Mouse (Mus musculus) hindbrain, embryonic 11.5 days (tissue): ENCODE data around the gene Ambra1. TPM values are rescaled to one million over a fixed set of nuclear protein-coding genes. Genes with fewer than 3 reads are reported as not detected.
A peak's percentile ranks its signal among the peaks of the same experiment; 100 is the strongest.

Experiments used
- ATAC-seq: fragments of 200-750 bp; cut with Nextera tagmentation; 2 replicates; pipeline ENCODE4 v1.8.0; 2017; ENCODE audit warnings: mild to moderate bottlenecking, moderate TSS enrichment, moderate library complexity; ENCODE audit not compliant: low FRiP score
- DNase-seq: peaks from one replicate; pipeline ENCODE4 v3.0.0-alpha.2; 2015; ENCODE audit warnings: low spot score
- H3K27ac ChIP-seq: fragments of 300-500 bp; sonication (generic); 2 replicates; pipeline ENCODE4 v1.5.1; 2014; ENCODE audit warnings: mild to moderate bottlenecking, low read depth, low read length
- H3K27me3 ChIP-seq: fragments of 300-500 bp; sonication (generic); 2 replicates; pipeline ENCODE4 v1.6.1; 2014; ENCODE audit warnings: mild to moderate bottlenecking, low read length, moderate library complexity, mixed read lengths; ENCODE audit not compliant: control insufficient read depth, insufficient read depth
- H3K36me3 ChIP-seq: fragments of 300-500 bp; sonication (generic); 2 replicates; pipeline ENCODE4 v1.6.1; 2014; ENCODE audit warnings: mild to moderate bottlenecking, low read length, moderate library complexity, mixed read lengths; ENCODE audit not compliant: control insufficient read depth, insufficient read depth
- H3K4me1 ChIP-seq: fragments of 300-500 bp; sonication (generic); replicated peaks from 2 replicates; pipeline ENCODE4 v1.6.1; 2014; ENCODE audit warnings: low read length, mixed read lengths; ENCODE audit not compliant: control insufficient read depth, insufficient read depth
- H3K4me2 ChIP-seq: fragments of 300-500 bp; sonication (generic); replicated peaks from 2 replicates; pipeline ENCODE4 v1.6.1; 2014; ENCODE audit warnings: mild to moderate bottlenecking, low read depth, low read length
- H3K4me3 ChIP-seq: fragments of 300-500 bp; sonication (generic); 2 replicates; pipeline ENCODE4 v1.5.1; 2014; ENCODE audit warnings: low read depth, low read length
- H3K9ac ChIP-seq: fragments of 300-500 bp; sonication (generic); 2 replicates; pipeline ENCODE4 v1.6.1; 2014; ENCODE audit warnings: low read depth, low read length
- H3K9me3 ChIP-seq: fragments of 300-500 bp; sonication (generic); 2 replicates; pipeline ENCODE4 v1.6.1; 2016; ENCODE audit warnings: low read length; ENCODE audit not compliant: control insufficient read depth
- WGBS: fragments of 180-500 bp; shearing (Covaris S2); extraction: QIAGEN DNeasy Blood & Tissue Kit; methylation state at CpG from one replicate; pipeline ENCODE4 v1.1.7; 2014; 5-methylcytosine and 5-hydroxymethylcytosine counted together
- polyA plus RNA-seq: library from polyadenylated mRNA; unstranded; fragments of >200 nt; fragmentation: Nextera tagmentation; extraction: Ambion mirVana; gene quantifications from 2 replicates; pipeline ENCODE4 v1.2.1, GENCODE M21; 2014

Ambra1 gene
- polyA plus RNA-seq, 1 experiment from 2014 or later, result 19.2 TPM

DNA sequence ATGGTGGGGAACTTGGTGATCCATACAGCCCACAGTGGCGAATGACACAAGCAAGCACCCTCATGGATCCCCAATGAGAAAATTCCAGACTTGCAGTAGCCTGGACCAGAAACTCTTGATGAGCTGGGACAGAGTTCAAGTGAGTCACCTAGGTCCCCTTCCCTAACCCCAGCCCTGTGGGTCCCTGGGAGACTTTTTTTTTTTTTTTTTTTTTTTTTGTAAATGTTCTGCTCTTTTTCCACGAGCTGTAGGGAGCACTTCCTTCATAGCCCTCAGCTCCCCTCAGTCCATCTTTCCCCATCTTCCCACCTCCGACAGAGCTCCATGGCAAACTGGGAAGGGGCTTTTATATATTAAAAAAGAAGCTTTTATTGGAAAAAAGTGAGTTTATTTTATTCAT is 199.5 kb downstream of the Ambra1 start:
- ATAC-seq (no peak), DNase-seq (no peak)
- peak overlapping the region; percentile 91; the same call in 1 of the 2 replicates for H3K4me2 ChIP-seq
- 50% methylated on average over 3 of the region's 3 CpGs for WGBS
- H3K4me3 ChIP-seq, result peak overlapping the region; percentile 88
- peaks cover 10% of the 10 kb centered on the region; the same call in 1 of the 2 replicates for H3K4me1 ChIP-seq
- H3K9me3 ChIP-seq, result no peaks in the 10 kb centered on the region
- peak overlapping the region; percentile 60; the same call in 1 of the 2 replicates for H3K9ac ChIP-seq
- H3K27me3 ChIP-seq, result no peaks in the 10 kb centered on the region; the same call in 1 of the 2 replicates
- H3K36me3 ChIP-seq, result no peaks in the 10 kb centered on the region
- 0 out of 2 replicates have a peak overlapping the region, but pooled peaks have one; percentile 58 for H3K27ac ChIP-seq

- 9% methylated on average over 12 of the region's 12 CpGs for WGBS
- H3K9me3 ChIP-seq, result no peaks in the 10 kb centered on the region
- DNase-seq, result peak; percentile 92
- H3K36me3 ChIP-seq, result no peaks in the 10 kb centered on the region
- H3K4me2 ChIP-seq, result peak overlapping the region; percentile 91
- H3K27me3 ChIP-seq, result no peaks in the 10 kb centered on the region; the same call in 1 of the 2 replicates
- H3K4me1 ChIP-seq, result peaks cover 10% of the 10 kb centered on the region; the same call in 1 of the 2 replicates
- H3K27ac ChIP-seq, result peak overlapping the region; percentile 58; the same call in 1 of the 2 replicates
- ATAC-seq, result peak; percentile 8; the same call in 1 of the 2 replicates
- peak overlapping the region; percentile 88 for H3K4me3 ChIP-seq
- H3K9ac ChIP-seq, result peak overlapping the region; percentile 99
Observed at GRCm38 (mm10) chr2:91929936-91930335, 200.0 kb downstream of the Ambra1 start.

DNA sequence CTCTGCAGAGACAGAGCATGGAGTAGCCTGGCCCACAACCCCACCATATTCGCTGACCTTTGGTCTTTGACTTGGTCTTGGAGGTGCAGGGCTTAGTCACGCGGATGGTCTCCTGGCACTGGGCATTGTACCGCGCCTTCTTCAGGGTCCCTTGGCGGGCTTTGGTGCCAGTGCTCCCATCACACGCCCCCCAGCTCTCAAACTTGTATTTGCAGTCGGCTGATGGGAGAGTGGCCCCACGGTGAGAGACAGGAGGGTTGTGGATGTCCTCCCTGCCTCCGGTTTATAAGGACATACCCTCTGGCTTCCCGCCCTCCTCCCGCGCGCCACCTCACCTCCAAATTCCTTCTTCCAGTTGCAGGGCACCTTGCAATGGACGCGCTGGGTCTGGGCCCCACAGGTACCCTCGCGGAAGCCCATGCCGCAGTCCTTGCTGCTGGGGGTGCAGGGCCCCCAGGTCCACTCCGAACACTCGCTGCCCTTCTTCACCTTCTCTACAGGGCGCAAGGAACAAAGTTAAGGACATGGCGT is 200.9 kb downstream of the Ambra1 start:
- Histone ChIP-seq H3K4me3 (peak overlapping the region; percentile 88), H3K27me3 (no peaks in the 10 kb centered on the region; the same call in 1 of the 2 replicates), H3K4me1 (peaks cover 10% of the 10 kb centered on the region; the same call in 1 of the 2 replicates), H3K9ac (peak overlapping the region; percentile 99), H3K36me3 (no peaks in the 10 kb centered on the region), H3K27ac (peak overlapping the region; percentile 96), H3K4me2 (peak overlapping the region; percentile 91), H3K9me3 (no peaks in the 10 kb centered on the region)
- under 1% methylated on average over 23 of the region's 23 CpGs for WGBS
- peak; percentile 12; the same call in 1 of the 2 replicates for ATAC-seq
- DNase-seq, result peak; percentile 64

- Histone ChIP-seq H3K4me1 (peaks cover 10% of the 10 kb centered on the region; the same call in 1 of the 2 replicates), H3K4me3 (peak overlapping the region; percentile 88), H3K9me3 (no peaks in the 10 kb centered on the region), H3K4me2 (peak overlapping the region; percentile 91), H3K27me3 (no peaks in the 10 kb centered on the region), H3K9ac (peak overlapping the region; percentile 99), H3K36me3 (no peaks in the 10 kb centered on the region), H3K27ac (peak overlapping the region; percentile 96)
- 2% methylated on average over 40 of the region's 50 CpGs for WGBS
- DNase-seq (peak; percentile 89), ATAC-seq (peak; percentile 81)
Observed at GRCm38 (mm10) chr2:91931328-91932159, 201.6 kb downstream of the Ambra1 start.

DNA sequence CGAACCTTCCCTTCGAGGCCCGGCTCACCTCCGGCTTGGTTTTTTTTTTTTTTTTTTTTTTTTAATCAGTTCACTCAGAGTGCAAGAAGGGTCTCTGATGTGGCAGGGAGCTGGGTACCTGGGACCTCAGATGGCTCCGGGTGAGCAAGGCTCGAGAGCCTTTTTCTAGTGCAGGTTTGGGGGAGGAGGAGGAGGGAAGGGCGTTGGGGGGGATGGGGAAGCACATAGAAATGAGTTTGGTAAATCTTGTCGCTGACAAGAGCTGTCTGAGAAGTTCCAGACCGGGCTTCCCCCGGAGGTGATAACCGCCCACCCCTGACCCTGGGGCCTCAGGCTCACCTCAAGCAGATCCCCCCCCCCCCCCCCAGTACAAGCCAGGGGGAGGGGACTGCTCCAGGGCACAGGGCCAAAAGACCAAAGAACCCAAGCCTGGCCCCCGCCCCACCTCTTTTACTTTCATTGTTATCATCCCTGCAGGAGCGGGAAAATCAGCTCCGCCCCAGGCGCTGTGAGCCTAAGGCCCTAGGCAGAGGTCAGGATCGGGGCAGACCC is 202.3 kb downstream of the Ambra1 start, which contains the start of gene Mdk:
TSS of gene Mdk (minus strand) at position 138 of the 552 bp plus-strand sequence.
- Histone ChIP-seq H3K4me3 (peak within 1 kb of the TSS; percentile 88), H3K36me3 (0 out of 2 replicates have a peak, but pooled peaks cover 1% of the 10 kb centered on the region), H3K4me2 (peak within 1 kb of the TSS; percentile 91), H3K9ac (peak within 1 kb of the TSS; percentile 99), H3K27me3 (no peaks in the 10 kb centered on the region), H3K4me1 (peaks cover 10% of the 10 kb centered on the region; the same call in 1 of the 2 replicates), H3K27ac (peak within 1 kb of the TSS; percentile 96), H3K9me3 (no peaks in the 10 kb centered on the region)
- 2% methylated on average over 16 of the region's 16 CpGs for WGBS
- peak; percentile 69 for DNase-seq
- ATAC-seq, result peak; percentile 19

DNA sequence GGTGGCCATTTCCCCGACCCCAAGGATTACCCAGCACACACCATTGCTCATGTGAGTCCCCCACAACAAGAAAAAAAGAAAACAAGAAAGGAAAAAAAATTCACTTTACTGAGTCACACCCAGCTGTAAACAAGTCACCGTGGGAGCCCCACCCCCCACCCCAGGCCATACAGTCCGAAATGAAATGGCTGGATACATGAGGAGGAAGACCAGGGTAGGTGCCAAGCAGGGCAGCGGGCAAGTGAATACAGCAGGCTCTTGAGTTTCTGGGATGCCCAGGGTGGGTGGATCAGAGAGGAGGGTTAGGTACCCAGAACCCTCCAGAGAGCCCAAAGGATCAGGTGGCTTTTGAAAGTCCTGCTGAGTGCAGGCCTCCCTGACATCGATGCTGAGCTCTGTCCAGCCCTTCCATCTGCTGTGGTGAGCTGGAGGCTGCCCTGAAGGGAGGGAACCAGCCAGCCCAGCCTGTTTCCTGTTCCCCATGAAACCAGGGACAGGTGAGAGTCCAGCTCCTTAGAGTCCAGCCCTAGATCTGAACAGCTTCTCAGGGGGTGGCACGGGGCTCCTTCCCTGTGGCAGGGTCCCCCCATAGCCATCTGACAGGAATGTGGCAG is 202.9 kb downstream of the Ambra1 start:
- WGBS, result 10% methylated on average over 6 of the region's 6 CpGs
- peak overlapping the region; percentile 99; the same call in 1 of the 2 replicates for H3K9ac ChIP-seq
- peaks cover 10% of the 10 kb centered on the region; the same call in 1 of the 2 replicates for H3K4me1 ChIP-seq
- no peaks in the 10 kb centered on the region for H3K27me3 ChIP-seq
- H3K9me3 ChIP-seq, result no peaks in the 10 kb centered on the region
- no peak overlapping the region for H3K4me2 ChIP-seq
- no peak overlapping the region for H3K4me3 ChIP-seq
- DNase-seq (peak; percentile 40), ATAC-seq (no peak)
- H3K36me3 ChIP-seq, result 0 out of 2 replicates have a peak, but pooled peaks cover 3% of the 10 kb centered on the region
- peak overlapping the region; percentile 96 for H3K27ac ChIP-seq

DNA sequence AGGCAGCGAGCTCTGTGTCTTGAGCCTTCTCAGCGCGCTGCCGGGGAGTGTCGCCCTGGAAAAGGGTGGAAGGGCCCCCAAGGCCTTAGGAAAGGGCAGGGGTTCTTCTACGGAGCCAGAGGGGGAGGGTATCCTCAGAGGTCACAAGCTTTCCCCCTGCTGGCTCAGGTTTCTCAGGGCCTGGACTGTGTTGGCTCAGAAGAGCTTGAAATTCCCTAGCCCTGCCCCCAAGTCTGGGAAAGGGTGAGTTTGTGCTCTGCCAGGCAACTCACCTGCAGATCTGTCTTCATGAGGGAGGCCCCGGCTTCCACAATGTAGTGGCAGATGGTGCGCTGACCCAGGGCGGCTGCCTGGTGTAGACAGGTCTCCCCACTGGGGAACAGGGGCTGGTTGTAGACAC is 203.5 kb downstream of the Ambra1 start:
- no peaks in the 10 kb centered on the region for H3K9me3 ChIP-seq
- no peaks in the 10 kb centered on the region for H3K27me3 ChIP-seq
- WGBS, result 20% methylated on average over 9 of the region's 9 CpGs
- no peak for ATAC-seq
- H3K9ac ChIP-seq, result 0 out of 2 replicates have a peak overlapping the region, but pooled peaks have one; percentile 37
- no peak overlapping the region for H3K4me3 ChIP-seq
- no peak overlapping the region for H3K4me2 ChIP-seq
- 0 out of 2 replicates have a peak, but pooled peaks cover 3% of the 10 kb centered on the region for H3K36me3 ChIP-seq
- H3K4me1 ChIP-seq, result peaks cover 10% of the 10 kb centered on the region; the same call in 1 of the 2 replicates
- peak; percentile 30 for DNase-seq
- H3K27ac ChIP-seq, result peak overlapping the region; percentile 96

- Histone ChIP-seq H3K4me3 (no peak overlapping the region), H3K36me3 (0 out of 2 replicates have a peak, but pooled peaks cover 3% of the 10 kb centered on the region), H3K9ac (no peak overlapping the region), H3K27ac (peak overlapping the region; percentile 96; the same call in 1 of the 2 replicates), H3K27me3 (no peaks in the 10 kb centered on the region), H3K4me2 (no peak overlapping the region), H3K4me1 (peaks cover 10% of the 10 kb centered on the region; the same call in 1 of the 2 replicates), H3K9me3 (no peaks in the 10 kb centered on the region)
- WGBS, result 60% methylated on average over 8 of the region's 8 CpGs
- no peak for DNase-seq
- ATAC-seq, result no peak
Observed at GRCm38 (mm10) chr2:91934016-91934415, 204.1 kb downstream of the Ambra1 start.
